Mouse (Mus musculus): ENCODE measurements around the gene Olfr600.
"Not testable (repeated sequence)": the region's sequence is repeated elsewhere in the genome, so short reads cannot be mapped to it uniquely, and the experiment has no call there.

Gene Olfr600

GRCm38 (mm10) chr7:103349569-103349968 is at the start of gene Olfr600:
Olfr600 (minus strand) TSS chr7:103349669.
- no peak for DNase-seq (ENCODE audit: low spot score in 2 of 2)

- no peak for DNase-seq (ENCODE audit: low spot score in 2 of 2)
Measured at GRCm38 (mm10) chr7:103398981-103399380, 49.5 kb upstream of the Olfr600 start.

- no peak for DNase-seq (ENCODE audit: low spot score in 2 of 2)
Measured at GRCm38 (mm10) chr7:103397758-103398157, 48.3 kb upstream of the Olfr600 start.

GRCm38 (mm10) chr7:103386077-103386476 is 36.6 kb upstream of the Olfr600 start, which contains the start of gene Olfr603:
Olfr603 (minus strand) TSS chr7:103386177.
- DNase-seq (ENCODE audit: low spot score in 2 of 2): no peak

GRCm38 (mm10) chr7:103362555-103362954 is 13.1 kb upstream of the Olfr600 start, which contains the start of gene Olfr601:
Olfr601 (minus strand) TSS chr7:103362655.
- no peak for DNase-seq (ENCODE audit: low spot score in 2 of 2)

GRCm38 (mm10) chr7:103335617-103336016 is 13.9 kb downstream of the Olfr600 start, which contains the start of gene Olfr599:
Olfr599 (plus strand) TSS chr7:103335917.
- DNase-seq (ENCODE audit: low spot score in 2 of 2): no peak

- DNase-seq (ENCODE audit: low spot score in 2 of 2): no peak
Measured at GRCm38 (mm10) chr7:103323268-103323667, 26.2 kb downstream of the Olfr600 start, which contains the start of gene Olfr598. Olfr598 (plus strand) TSS chr7:103323568.

- DNase-seq (ENCODE audit: low spot score in 2 of 2): not testable (repeated sequence)
Measured at GRCm38 (mm10) chr7:103316015-103316414, 33.5 kb downstream of the Olfr600 start, which contains the start of gene Olfr597. Olfr597 (plus strand) TSS chr7:103316315.

GRCm38 (mm10) chr7:103305348-103305747 is 44.1 kb downstream of the Olfr600 start, which contains the start of gene Olfr596:
Olfr596 (plus strand) TSS chr7:103305648.
- not testable (repeated sequence) for DNase-seq (ENCODE audit: low spot score in 2 of 2)
